Mouse (Mus musculus) gonadal fat pad, adult 2 months (tissue): ENCODE data around the gene Dnajc9. TPM values are rescaled to one million over a fixed set of nuclear protein-coding genes. Genes with fewer than 3 reads are reported as not detected.

Experiments
- DNase-seq: peaks from one replicate; pipeline ENCODE4 v3.0.0-alpha.2; 2012; ENCODE audit warnings: low read depth
- polyA plus RNA-seq: library from polyadenylated mRNA; depleted of rRNA; stranded (reverse); fragments of >200 nt; gene quantifications from 2 replicates; pipeline ENCODE4 v1.2.3, GENCODE M21; 2012; rRNA removed

Dnajc9 gene
- 8.0 and 12.1 TPM in 2 replicates for polyA plus RNA-seq

DNA sequence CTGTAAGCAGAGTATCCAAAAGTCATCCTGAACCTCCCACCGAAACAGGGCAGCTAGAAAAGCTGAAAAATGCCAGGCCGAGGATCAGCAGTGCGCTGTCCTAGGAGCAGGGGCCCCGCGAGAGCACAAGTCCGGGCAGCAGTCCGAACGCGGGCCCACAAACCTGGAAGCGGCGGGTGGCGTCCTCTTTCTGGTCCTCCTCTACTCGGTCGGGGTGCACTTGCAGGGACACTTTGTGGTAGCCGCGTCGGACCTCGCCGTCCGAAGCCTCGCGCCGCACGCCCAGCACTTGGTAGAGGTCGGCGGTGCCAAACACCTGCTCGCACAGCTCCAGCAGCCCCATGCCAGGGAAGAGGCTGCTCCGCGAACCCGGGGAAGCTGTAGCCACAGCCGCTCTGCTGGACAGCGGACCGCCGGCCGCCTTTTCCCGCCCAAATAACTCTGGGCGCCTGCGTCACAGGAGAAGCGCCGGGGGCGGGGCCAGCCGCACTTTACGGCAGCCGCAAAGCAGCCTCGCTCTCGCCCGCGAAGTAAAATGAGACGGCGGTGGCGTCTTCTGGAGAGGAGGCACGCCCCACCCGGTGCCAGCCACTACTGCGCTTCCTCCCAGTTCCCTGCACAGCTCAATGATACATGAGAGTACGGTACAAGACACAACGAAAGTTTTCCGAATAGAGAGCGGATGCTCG is at the start of gene Dnajc9:
TSS of gene Dnajc9 (minus strand) at position 470 of the 689 bp plus-strand sequence.
- no peak for DNase-seq

DNA sequence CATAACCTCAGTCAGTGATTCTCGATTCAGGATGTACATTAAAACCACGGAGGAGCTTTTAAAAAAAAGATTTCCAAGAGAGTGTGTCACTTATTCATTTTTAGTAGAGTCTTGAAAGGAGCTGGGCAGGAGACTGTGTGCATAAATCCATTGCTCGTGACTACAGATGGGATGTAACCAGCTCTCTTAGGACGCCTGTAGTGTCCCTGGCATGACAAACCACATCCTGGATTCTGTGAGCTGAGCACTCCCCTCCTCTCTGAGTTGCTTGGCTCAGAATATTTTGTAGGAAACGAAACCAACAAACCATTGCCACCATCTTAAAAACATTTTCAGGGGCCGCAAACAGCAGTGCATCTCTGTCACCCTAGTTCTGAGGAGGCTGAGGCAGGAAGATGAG is 48.3 kb upstream of the Dnajc9 start:
- no peak for DNase-seq

DNA sequence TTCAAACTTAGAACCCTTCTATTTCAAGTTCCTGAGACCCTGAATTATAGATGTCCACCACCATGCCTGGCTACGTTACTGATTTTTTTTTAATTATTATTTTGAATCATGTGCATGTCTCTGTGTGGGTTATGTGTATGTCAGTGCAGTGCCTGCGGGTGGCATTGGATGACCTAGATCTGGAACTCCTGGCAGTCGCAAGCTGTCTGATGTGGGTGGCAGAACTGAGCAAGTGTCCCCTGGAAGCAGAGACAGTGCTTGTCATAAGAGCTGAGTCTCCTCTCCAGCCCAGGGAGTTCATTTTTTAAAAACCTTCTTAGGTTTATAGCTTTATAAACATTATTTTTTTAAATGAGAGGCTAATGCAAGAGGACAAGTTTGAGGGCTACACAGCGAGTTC is 43.7 kb upstream of the Dnajc9 start:
- no peak for DNase-seq

DNA sequence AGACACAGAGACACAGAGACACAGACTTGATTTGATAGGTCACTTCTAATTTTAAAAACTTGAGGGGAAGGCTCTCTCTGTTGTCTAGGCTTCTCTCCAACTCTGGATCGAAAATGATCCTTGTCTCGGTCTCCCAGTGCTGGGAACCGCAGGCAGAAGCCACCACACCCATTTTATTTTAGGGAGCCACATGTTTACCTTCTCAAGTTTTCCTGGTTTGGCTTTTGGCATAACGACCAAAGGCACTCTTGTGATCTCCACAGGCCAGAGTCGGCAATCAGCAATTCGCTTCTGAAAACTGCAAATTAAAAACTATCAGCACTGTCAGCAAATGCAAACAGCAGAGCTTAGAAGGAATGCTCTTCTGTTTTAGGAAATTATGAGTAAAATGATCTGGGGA is 43.0 kb upstream of the Dnajc9 start:
- no peak for DNase-seq

DNA sequence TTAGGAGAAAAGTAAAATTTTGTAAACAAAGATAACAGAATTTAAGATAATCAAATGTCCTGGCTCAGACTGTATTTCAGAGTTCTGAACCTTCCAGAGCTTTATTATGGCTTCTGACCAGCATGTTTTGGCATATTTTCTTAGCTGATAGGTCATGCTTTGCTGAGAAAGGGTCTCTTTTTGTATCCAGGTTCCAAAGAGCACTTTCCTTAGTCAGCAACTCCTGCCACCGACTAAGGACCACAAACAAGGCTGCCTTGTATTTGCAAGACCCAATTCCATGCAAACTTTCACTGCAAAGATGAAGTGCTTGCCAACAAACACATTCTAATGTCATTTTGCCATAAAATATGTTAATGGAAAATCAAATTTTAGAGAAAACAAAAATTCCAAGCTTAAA is 41.1 kb upstream of the Dnajc9 start:
- DNase-seq = no peak

DNA sequence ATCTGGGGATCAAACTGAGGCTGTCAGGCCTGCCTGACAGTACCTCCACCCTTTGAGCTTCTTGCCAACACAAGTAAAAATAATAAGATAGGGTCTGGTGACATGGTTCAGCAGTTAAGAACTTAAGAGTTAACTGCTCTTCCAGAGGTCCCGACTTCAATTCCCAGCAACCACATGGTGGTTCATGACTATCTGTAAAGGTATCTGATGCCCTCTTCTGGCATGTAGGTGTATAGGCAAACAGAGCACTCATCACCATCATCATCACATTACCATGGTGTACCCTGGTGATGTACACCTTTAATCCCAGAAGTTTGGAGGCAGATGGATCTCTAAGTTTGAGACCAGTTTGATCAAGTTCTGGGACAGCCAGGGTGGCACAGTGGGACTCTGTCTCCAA is 39.9 kb upstream of the Dnajc9 start:
- no peak for DNase-seq

DNA sequence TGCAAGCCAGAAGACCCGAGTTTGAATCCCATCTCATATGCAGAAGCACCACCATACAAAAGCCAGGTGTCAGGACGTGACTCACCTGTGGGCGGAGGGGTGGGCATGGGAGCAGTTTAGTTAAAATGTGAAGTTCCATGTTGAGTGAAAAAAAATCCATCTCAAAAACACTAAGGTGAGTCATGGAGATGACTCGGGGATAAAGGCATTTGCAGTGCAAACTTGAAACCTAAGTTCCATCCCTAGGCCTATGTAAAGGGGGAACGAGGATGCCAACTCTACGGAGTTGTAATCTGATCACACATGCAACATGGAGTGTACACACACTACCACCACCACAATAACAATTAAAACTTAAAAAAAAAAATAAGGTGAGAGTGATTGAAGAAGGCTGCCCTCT is 34.3 kb upstream of the Dnajc9 start:
- DNase-seq = no peak

DNA sequence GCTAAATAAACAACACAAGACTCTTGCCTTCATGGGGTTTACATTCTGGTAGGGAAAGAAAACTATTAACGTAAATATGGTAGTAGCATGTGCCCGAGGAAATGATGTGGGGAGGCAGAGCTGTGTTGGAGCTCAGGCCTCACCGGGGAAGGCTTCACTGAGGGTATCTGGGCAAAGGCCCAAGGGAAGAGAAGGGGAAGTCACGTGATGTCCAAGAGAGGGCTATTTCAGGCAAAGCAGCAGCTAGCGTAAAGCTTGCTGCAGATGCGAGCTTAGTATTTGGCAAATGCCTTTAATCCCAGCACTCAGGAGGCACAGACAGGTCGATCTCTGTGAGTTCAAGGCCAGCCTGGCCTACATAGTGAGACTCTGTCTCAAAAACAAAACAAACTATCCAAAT is 33.5 kb upstream of the Dnajc9 start:
- DNase-seq = no peak

DNA sequence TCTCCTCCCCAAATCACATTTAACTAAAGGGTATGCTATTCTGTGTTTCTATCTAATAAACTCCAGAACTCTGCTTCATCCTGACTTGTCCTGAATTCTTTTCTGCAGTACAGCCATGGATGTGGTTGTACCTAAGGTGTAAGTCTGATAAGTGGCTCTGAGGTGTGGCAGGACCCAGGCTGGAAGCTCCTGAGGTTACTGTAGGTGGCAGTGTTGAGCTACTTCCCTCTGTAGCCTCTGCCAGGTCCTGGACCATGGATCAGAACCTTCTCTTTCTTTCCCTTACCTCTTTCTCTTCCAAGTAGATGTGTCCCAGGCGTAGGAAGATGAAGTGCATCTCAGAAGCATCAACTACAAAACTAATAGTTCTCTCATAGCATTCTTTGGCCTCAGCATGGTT is 11.4 kb upstream of the Dnajc9 start:
- DNase-seq = no peak

DNA sequence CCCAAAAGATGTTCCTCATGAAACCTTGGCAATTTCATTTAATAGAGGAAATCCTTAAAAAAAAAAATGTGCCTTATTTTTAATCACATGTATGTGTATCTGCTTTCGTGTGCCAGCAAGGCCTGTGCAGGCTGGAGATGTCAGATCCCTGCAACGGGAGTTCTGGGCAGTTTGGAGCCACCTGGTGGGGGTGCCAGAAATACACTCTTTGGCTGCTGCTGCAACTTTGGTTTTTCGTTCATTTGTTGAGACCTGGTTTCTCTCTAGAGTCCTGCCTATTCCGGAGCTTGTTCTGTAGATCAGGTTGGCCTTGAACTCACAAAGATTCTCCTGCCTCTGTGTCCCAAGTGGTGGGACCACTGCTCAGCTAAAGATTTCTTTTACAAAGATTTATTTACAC is 10.2 kb upstream of the Dnajc9 start:
- DNase-seq = no peak

DNA sequence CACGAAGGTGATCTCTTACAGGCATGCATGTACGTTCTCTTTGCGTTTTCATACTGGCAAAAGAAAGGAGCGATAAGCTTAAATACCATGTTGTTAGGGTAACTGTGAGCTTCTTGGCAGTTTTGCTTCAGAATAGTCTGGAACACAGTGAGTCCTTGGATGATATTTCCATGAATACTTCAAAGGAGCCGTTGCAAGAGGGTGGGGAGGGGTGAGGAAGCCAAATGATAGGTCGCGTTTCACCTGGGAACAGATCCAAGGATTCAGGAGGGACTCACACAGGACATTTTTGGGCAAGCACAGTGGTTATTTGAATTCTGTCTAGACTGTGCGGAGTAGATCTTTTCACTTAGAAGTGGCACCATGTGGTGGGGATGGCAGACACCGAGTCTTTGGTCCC is 8.5 kb upstream of the Dnajc9 start:
- no peak for DNase-seq

DNA sequence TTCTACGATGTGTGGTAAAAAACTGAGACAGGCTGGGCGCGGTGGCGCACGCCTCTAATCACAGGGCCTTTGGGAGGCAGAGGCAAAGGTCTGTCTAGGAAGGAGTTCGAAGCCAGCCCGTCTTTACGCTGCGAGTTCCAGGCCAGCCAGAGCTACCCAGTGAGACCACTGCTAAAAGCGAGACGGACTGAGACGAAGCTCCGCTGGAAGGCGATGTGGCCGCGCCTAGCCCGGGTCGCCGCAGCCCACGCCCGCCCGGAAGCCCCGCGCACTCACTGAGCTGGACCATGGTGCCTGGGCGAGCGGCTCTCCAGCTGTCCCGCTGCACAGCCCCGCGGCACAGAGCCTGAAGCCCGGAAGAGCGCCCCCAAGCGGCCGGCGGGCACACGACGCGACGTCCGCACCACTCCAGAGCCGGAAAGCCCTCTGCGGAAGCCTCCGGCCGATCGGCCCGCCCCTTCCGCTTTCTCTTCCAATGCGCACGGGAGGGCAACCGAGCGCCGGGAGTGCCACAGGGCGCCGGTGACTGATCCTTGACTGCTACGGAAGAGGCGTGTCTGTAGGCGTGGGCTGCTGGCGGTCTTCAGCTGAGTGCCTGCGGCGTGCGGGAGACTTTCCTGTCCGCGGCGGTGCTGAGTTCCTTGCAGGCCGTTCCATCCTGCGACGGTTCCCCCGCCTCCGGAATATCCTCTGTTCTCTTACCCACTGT is 4.6 kb upstream of the Dnajc9 start, which contains the start of gene Mrps16:
TSS of gene Mrps16 (minus strand) at position 430 of the 709 bp plus-strand sequence.
- DNase-seq = peak; percentile 44

DNA sequence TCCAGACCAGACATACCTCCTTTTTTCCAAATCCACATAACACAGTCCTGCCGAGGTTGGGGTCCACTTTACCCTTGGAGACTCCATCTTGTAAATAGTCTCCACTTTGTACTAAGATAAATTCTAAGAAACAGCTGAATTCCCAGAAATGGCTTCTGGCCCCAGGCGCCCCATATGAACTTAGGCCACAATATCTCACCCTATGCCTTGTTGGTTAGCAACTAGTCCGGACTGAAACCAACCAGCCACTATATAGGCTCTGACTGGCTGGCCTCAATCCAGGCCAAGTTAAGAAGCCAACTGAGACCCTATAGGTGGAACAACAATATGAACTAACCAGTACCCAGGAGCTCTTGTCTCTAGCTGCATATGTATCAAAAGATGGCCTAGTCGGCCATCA is 3.6 kb upstream of the Dnajc9 start:
- DNase-seq = no peak

DNA sequence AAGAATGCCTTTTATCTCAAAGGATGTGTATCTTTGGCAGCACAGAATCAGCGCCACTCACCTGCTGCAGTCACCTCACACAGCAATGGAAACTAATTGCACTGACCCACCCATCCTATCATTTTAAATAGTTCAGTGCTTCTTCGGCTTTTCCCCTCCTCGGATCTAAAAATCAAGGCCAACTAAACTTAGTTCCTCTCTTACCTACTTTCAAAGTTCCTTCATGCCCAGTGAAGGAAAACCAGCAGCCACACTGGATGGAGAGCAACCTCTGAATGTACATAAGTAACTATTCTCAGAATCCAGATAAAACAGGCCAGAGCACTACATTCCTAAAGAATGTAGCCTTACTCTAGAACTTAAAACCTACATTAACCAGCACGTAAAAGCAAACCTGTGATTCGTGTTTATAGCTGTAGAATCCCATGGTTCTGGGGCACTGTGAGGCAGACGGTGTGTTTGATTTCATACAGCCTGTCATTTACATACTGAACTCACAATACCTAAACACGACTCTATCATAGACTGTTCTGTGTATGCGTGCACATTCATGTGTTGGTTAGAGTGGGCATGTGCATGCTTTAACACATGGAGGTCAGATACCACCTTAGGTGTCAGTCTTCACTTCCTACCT is 853 bp upstream of the Dnajc9 start:
- no peak for DNase-seq

DNA sequence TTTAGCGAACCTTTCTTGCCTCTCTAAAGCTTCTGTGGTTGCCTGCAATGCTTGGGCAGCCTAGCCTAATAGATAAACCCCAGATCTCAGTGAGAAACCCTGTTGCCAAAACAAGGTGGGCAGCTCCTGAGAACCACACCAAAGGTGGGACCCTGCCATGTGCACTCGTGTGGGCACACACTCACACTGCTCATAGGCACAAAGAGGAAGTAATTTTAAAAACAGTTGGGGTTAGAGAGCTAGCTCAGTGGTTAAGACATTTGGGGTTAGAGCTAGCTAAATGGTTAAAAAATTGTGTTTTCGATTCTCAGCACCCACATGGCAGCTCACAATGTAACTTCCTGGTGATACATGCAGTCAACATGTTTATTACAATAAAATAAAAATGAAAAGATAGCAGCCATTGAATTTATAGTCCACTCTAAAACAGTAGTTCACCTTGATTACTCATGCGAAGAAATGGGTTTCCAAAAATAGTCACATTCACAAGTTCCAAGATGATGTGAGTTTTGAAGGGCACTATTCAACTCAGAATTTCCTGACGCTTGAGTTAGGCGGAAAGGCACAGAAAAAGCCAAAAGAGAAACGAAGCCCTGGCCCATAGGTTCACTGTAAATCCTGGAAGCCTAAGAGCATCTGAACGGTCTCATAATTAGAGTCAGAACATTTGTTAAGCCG is 8.8 kb downstream of the Dnajc9 start:
- no peak for DNase-seq

DNA sequence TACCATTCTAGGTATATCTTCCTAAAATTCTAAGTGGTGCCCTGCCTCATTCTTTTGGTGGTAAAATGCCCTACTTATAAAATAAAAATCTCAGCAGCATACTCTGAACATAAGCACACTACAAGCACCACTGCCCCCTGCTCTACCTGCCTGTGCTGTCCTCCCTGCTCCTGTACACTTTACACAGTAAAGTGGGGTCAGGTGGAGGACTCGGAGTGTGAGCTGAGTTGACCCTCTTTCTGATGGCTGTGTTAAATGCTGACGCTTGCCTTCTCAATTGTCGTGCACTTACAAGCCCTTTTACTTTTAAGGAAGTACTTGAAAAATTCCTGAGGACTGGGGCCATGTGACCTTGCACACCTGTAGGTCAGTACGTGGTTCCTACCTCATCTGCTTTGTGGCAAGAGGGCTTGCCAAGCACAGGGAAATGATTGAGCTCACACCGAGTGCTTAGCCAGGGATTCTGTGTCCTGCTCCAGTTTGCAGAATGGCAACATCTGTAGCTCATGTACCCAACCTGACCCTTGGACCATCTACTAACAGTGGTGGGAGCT is 9.5 kb downstream of the Dnajc9 start:
- no peak for DNase-seq

DNA sequence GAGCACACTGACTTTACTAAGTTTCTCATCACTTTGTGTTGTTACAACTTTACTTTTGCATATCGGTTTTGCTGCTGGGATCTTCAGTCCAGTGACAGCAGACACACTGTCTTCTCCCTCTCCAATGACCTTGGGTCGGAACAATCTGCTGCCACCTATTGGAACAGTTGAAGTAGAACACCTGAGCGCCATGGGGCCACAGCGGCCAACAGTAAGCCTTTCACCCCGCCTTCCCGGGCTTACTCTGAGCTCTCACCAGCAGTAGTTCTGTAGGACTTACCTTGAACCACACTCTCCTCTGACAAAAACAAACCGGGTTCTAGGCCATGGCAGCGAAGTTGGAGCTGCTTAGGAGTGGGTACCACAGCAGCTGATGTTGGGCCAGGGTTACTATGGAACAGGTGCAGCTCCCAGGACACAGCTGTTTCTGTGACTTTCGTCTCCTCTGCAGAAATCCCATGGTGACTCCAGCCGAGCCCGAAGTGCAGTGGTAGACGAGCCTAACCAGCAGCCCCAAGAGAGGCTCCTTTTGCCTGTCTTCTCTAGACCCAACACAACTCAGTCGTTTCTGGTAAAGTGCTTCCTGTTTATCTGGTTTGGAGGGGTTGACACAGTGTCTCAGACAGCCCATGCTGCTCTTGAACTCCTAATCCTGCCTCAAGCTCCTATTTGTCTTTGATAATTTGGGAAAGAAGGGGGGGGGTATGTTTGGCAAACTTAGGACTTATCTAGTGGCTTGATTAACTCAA is 10.2 kb downstream of the Dnajc9 start:
- DNase-seq = no peak

DNA sequence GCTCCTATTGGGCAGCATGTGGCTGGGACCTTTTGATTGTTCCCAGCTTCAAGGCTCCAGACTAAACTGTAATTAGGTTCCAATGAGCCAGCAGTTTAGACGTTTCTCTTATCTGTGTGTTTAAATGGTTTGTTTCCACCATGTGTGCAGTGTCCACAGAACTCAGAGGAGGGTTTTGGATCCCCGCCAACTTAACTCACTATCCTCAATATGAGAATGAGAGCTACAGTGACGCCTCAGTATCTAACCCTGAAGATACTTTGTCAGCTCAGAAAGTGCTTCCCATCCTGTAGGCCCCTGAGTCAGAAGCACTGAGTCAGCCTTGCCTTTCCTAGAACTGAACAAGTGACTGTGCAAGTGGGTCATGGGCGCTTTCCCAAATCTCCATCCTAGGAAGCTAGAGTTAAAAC is 11.6 kb downstream of the Dnajc9 start:
- DNase-seq = no peak

DNA sequence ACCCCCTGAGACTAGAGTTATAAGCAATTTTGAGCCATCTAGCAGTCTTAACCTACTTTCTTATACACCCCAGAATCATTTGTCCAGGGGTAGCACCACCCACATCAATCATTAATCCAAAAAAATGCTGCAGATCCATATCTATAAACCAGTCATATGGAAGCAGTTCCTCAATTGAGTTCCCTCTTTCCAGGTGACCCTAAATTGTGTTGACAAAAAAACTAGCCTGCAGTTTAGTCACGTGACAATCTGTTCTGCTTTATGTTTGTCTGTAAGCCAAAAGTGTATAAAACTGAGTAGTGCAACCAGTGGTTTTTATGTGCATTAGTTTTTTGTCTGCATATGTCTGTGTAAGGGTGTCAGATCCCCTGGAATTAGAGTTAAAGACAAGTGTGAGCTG is 16.9 kb downstream of the Dnajc9 start:
- no peak for DNase-seq

DNA sequence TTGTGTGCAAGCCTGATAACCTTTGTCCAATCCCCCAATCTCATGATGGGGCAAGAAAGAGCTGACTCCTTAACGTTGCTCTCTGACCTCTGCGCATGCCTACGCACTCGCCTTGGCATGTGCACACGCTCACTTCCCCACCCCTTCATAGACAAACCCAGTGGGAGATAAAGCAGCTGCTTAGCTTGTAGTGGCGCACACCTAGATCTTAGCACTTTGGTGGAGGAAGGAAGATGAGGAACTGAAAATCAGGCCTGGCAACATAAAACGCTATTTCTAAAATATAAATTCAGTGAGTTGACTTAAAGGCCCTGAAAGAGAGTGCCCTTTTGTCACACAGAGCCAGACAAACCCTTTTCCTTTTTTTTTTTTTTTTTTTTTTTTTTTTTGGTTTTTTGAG is 17.9 kb downstream of the Dnajc9 start:
- no peak for DNase-seq

DNA sequence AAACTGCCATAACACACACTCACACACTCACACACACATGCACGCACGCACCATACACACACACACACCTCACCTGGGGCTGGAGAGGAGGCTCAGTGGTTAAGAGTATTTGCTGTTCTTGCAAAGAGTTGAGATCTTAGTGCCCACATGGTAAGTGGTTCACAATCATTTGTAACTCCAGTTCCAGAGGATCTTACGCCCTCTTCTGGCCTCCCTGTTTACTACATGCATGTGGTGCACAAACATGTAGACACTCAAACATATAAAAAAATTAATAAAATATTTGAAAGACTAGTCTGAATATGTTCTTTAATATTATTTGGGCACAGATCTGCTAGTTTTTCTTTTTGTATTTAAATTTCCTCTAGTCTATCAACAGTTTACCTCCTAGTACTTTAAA is 20.4 kb downstream of the Dnajc9 start:
- no peak for DNase-seq

DNA sequence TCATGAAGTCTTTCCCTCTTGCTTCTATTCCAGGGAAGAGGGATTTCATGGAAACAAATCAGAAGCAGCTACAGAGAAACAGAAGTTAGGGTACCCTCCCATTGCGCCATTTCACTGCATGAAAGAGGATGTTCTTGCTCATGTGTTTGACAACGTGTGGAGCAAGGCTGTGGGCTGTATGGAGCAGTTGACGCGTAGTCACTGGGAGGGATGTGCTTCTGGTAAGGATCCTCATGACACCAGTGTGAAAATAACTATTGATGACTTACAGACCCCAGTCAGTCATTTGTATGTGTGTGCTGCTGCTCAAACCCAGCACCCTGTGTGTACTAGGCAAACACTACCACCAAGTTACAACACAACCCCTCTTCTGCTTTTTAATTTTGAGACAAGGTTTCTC is 25.5 kb downstream of the Dnajc9 start:
- no peak for DNase-seq
